Mouse (Mus musculus) urinary bladder, postnatal 36 days (tissue): Measurements from ENCODE around the gene Ppp1r13b.
"Not testable (repeated sequence)": the region's sequence is repeated elsewhere in the genome, so short reads cannot be mapped to it uniquely, and the experiment has no call there.

Experiments used
- DNase-seq, 2 experiments: peaks; one replicate each; pipeline ENCODE4 v3.0.0; 2022; ENCODE audit warnings: low spot score in 2 of 2, mixed read lengths in 1 of 2

Gene Ppp1r13b

GRCm38 (mm10) chr12:111907970-111908681 is at the start of gene Ppp1r13b:
TSS of gene Ppp1r13b (minus strand) at chr12:111908110.
- peak; percentile 82 to 89 for DNase-seq

GRCm38 (mm10) chr12:111956173-111956572 is 48.3 kb upstream of the Ppp1r13b start:
- DNase-seq: no peak

GRCm38 (mm10) chr12:111951701-111952100 is 43.8 kb upstream of the Ppp1r13b start:
- no peak for DNase-seq

- no peak for DNase-seq
These were observed 42.6 kb upstream of the Ppp1r13b start for GRCm38 (mm10) chr12:111950486-111950885.

- peak in 1 of 2 experiments; percentile 67 for DNase-seq
These were observed 38.8 kb upstream of the Ppp1r13b start for GRCm38 (mm10) chr12:111946716-111947115.

- not testable (repeated sequence) for DNase-seq
These were observed 38.1 kb upstream of the Ppp1r13b start for GRCm38 (mm10) chr12:111945765-111946655.

GRCm38 (mm10) chr12:111945115-111945514 is 37.2 kb upstream of the Ppp1r13b start:
- no peak for DNase-seq

GRCm38 (mm10) chr12:111944065-111944987 is 36.4 kb upstream of the Ppp1r13b start:
- not testable (repeated sequence) for DNase-seq

GRCm38 (mm10) chr12:111943421-111944064 is 35.6 kb upstream of the Ppp1r13b start:
- no peak for DNase-seq

GRCm38 (mm10) chr12:111938623-111939177 is 30.8 kb upstream of the Ppp1r13b start:
- no peak for DNase-seq

- peak; percentile 38 to 66 for DNase-seq
These were observed 29.0 kb upstream of the Ppp1r13b start for GRCm38 (mm10) chr12:111936706-111937550.

GRCm38 (mm10) chr12:111933971-111934370 is 26.1 kb upstream of the Ppp1r13b start:
- no peak for DNase-seq

GRCm38 (mm10) chr12:111933032-111933704 is 25.3 kb upstream of the Ppp1r13b start:
- DNase-seq: peak in 1 of 2 experiments; percentile 60

GRCm38 (mm10) chr12:111932513-111932912 is 24.6 kb upstream of the Ppp1r13b start:
- DNase-seq: no peak

GRCm38 (mm10) chr12:111931411-111932025 is 23.6 kb upstream of the Ppp1r13b start:
- DNase-seq: no peak

- no peak for DNase-seq
These were observed 20.6 kb upstream of the Ppp1r13b start for GRCm38 (mm10) chr12:111928411-111928966.

GRCm38 (mm10) chr12:111927338-111927737 is 19.4 kb upstream of the Ppp1r13b start:
- DNase-seq: no peak

- DNase-seq: no peak
These were observed 15.2 kb upstream of the Ppp1r13b start for GRCm38 (mm10) chr12:111923117-111923516.
